Mouse (Mus musculus) T-helper 17 cell (primary cell): ENCODE measurements at regions not wholly inside any gene's neighbourhood (a gene's known extent, or its start where the extent isn't known, plus 50 kb on each side); places are given as distances from the start of the nearest gene placed in this dataset.

ENCODE experiments used
- in situ Hi-C, 2 experiments: fragments of 300-600 bp; cut with MboI, MseI; formaldehyde crosslinking; loops; 1 replicate in 1 of 2; 2 replicates in 1 of 2; pipeline ENCODE4 v1.15.1; 2025; ENCODE audit warnings: high pct_unique_total_duplicates in 2 of 2

DNA sequence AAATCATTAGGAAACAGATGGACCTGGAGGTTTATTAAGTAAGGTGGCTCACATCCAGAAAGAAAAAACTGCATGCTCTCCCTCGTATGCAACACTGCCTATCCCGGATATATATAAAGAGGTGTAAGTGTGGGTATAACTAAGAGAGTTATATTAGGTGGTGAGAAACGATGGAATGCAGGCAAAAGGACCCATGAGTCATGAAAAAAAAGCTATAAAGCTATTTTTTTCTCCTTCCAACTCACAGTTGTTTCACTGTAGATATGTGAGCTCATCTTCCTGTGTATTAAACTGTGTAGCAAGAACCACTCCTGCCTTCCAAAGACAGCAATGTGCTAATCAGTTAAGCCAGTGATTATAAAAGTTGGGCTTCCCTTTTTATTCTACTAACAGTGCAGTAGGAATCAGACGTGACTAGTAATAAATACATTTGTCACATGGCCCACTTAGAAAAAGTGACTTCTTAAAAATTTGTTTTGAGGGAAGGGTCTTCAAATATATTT, 51.4 kb upstream of the Bdh1 start:
- in situ Hi-C loops: loop anchor here (5.0 kb wide), 1 partner anchor 1572 kb away; no protein-coding TSS in a partner anchor

DNA sequence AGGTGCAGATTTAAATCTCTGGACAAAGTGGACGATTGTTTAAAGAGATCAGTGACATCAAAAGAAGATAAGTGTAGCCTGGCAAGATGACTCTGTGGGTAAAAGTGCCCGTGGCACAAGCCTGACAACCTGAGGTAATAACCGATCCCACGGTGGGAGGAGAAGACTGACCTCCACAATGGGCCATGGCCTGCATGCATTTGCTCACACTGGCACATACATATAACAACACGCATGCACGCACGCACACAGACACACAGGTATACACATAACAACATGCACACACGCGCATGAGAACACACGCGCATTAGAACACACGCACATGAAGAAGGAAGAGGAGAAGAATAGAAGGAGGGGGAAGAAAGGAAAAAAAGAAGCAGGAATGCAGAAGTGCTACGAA, 52.2 kb upstream of the Bdh1 start:
- in situ Hi-C loops: loop anchor here (5.0 kb wide), 1 partner anchor 1572 kb away; no protein-coding TSS in a partner anchor

DNA sequence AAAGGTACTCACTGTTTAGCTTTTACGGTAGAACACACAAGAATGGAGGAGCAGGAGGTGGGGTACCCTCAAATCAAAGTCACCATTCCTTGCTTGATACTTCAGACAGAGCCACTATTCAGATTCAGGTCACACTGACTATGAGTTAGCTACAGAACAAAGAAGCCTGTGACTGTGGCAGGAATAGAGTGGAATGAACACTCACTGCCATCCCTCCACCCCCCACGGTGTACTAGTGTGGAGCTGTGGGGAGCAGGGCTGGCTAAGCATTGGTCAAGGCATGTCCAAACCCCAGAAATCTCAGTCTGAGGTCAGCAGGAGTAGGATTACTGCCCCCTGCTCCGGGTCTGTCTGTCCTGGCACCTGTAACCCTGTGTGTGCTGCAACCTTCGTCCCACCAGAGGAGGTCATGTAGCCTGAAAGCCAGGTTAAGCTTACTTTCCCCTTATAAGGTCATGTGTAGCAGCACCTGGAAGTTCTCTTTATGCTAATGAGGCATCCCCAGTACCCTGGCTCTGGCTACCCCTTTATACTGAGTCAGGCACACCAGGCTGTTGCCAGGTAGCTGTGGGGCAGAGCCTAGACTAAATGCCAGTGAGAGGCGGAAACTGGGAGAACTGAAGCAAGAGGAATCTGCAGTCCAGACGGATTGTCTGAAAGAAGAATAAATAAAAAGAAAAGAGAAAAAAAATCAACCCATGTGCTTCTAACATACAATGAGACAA, 53.1 kb upstream of the Apod start:
- in situ Hi-C loops: no loop called here

DNA sequence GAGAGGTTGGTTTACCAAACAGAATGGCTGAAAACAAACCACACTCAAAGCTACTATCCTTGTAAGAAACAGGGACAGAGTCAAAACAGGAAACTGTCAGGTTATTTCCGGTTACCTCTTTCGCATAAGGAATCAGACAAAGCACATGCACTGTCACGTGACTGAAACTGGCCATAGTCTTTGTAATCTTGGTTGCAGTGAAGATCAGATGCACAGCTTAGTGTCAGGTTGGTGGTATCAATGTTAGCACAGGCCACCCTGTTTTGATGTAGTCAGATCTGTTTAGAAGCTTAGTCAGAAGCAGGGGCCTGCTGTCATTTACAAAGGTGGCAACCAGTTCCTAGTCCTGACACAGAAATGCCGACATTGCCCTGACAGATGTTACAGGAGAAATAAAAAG, 51.4 kb upstream of the Apod start:
- in situ Hi-C loops: no loop called here

DNA sequence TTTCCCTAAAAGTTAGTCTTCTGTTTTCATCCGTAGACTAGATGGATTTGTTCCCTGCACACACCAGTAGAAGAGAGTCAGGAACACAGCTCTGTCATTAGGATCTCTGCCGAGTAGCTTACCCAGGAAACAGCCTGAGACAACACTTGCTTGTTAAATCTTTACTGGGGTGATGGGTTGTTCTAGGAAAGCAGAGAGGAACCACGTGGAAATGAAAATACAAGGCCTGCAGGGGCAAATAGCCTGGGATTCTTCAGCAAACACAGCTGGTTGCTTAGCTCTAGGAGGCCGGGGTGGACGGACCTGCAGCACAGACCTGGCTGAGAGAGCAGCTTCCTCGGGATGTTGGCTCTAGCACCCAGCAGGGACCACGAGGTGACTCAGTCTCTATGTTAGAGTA, 49.9 kb upstream of the Apod start:
- in situ Hi-C loops: no loop called here
